ENCODE assay signal across 8 mouse cellular contexts in genomic region chr19:45007425-45008191, GRCm38 (mm10). TPM values are rescaled to one million over a fixed set of nuclear protein-coding genes. Genes with fewer than 3 reads are reported as not detected.
DNase-seq lines count a peak whose midpoint lies in the region; ATAC-seq and TF ChIP-seq lines count a peak whose summit lies in the region.

No protein-coding gene starts in this region.

- no peak for TF ChIP-seq POLR2A in cerebellum, adult 2 months (IDR thresholded peaks at IDR 0.05; ENCODE audit: borderline replicate concordance, insufficient read depth, low read length)

- no peak overlapping the region; the same call in 1 of the 2 replicates for H3K9ac ChIP-seq in intestine, embryonic 14.5 days (ENCODE audit: low read length)
- H3K9ac ChIP-seq in liver, embryonic 16.5 days (ENCODE audit: low read depth, low read length) = peak overlapping the region; percentile 91

- 46% methylated on average over 20 of the region's 20 CpGs for WGBS in cerebellum, adult 2 months
- WGBS in intestine, embryonic 14.5 days = 91% methylated on average over 20 of the region's 20 CpGs
- 72% methylated on average over 20 of the region's 20 CpGs for WGBS in liver, embryonic 16.5 days (ENCODE audit: insufficient replicate concordance)

- no peaks in the 10 kb centered on the region for H3K9me3 ChIP-seq in intestine, embryonic 14.5 days (ENCODE audit: control insufficient read depth, low read length)
- H3K9me3 ChIP-seq in liver, embryonic 16.5 days (replicated peaks; ENCODE audit: control insufficient read depth, low read length) = no peaks in the 10 kb centered on the region

- ATAC-seq in intestine, embryonic 14.5 days (replicated peaks; ENCODE audit: low FRiP score, low TSS enrichment, low read depth) = no peak
- no peak for ATAC-seq in liver, embryonic 16.5 days (ENCODE audit: low read depth)

- peak overlapping the region; percentile 88 for H3K4me3 ChIP-seq in cerebellum, adult 2 months (replicated peaks; ENCODE audit: insufficient read depth, low read depth, low read length)
- peak overlapping the region; percentile 99 for H3K4me3 ChIP-seq in intestine, embryonic 14.5 days (ENCODE audit: low read depth, low read length)
- H3K4me3 ChIP-seq in liver, embryonic 16.5 days (ENCODE audit: low read depth, low read length) = peak overlapping the region; percentile 99

- no peaks in the 10 kb centered on the region for H3K27me3 ChIP-seq in cerebellum, adult 2 months (ENCODE audit: control insufficient read depth, insufficient read depth, low read length)
- H3K27me3 ChIP-seq in intestine, embryonic 14.5 days (replicated peaks; ENCODE audit: control insufficient read depth, insufficient read depth, low read length) = no peaks in the 10 kb centered on the region
- no peaks in the 10 kb centered on the region for H3K27me3 ChIP-seq in liver, embryonic 16.5 days (ENCODE audit: control insufficient read depth, insufficient read depth, low read depth, low read length)

- peaks cover 14% of the 10 kb centered on the region for H3K4me1 ChIP-seq in cerebellum, adult 2 months (ENCODE audit: control insufficient read depth, insufficient read depth, low read length)
- peaks cover 18% of the 10 kb centered on the region for H3K4me1 ChIP-seq in intestine, embryonic 14.5 days (replicated peaks; ENCODE audit: control insufficient read depth, insufficient read depth, low read length)
- H3K4me1 ChIP-seq in liver, embryonic 16.5 days (ENCODE audit: control insufficient read depth, low read depth, low read length) = peaks cover 17% of the 10 kb centered on the region

- H3K4me2 ChIP-seq in intestine, embryonic 14.5 days (ENCODE audit: low read length) = peak overlapping the region; percentile 94
- peak overlapping the region; percentile 95 for H3K4me2 ChIP-seq in liver, embryonic 16.5 days (ENCODE audit: low read depth, low read length)

- H3K27ac ChIP-seq in cerebellum, adult 2 months (ENCODE audit: insufficient read depth, low read length) = peak overlapping the region; percentile 53; the same call in 1 of the 2 replicates
- H3K27ac ChIP-seq in intestine, embryonic 14.5 days (ENCODE audit: low read depth) = no peak overlapping the region
- H3K27ac ChIP-seq in liver, embryonic 16.5 days (ENCODE audit: low read length) = peak overlapping the region; percentile 81

- intact Hi-C loops in left cerebral cortex, postnatal 25 days (cut with DNase I) = no loop called here

- peaks cover 49% of the 10 kb centered on the region for H3K36me3 ChIP-seq in intestine, embryonic 14.5 days (ENCODE audit: control insufficient read depth, insufficient read depth, low read length)
- peaks cover 19% of the 10 kb centered on the region for H3K36me3 ChIP-seq in liver, embryonic 16.5 days (ENCODE audit: control insufficient read depth, insufficient read depth)

- TF ChIP-seq CTCF in cerebellum, adult 2 months (IDR thresholded peaks at IDR 0.05; ENCODE audit: borderline replicate concordance, insufficient read depth, low read depth, low read length) = no peak

- no peak for DNase-seq in cerebellum, adult 2 months
- DNase-seq in cerebellum, postnatal 36 days = no peak
- DNase-seq in adrenal gland, postnatal 10 days = peak; percentile 83
- DNase-seq in intestine, embryonic 14.5 days (ENCODE audit: low spot score) = no peak
- DNase-seq in left cerebral cortex, postnatal 25 days (ENCODE audit: low spot score in 2 of 2) = no peak
- DNase-seq in right cerebral cortex, postnatal 10 days (ENCODE audit: low spot score in 2 of 2) = no peak
- no peak for DNase-seq in natural killer cell, adult 2 months (ENCODE audit: low spot score in 2 of 2)

RNA-seq across cellular contexts. Expression of gene Mrpl43, which starts 1.4 kb away (rescaled TPM):
- 86.7 and 88.3 TPM in 2 replicates for polyA plus RNA-seq in cerebellum, adult 2 months (2012; rRNA removed)
- 10 to 100 TPM; 50.0 to 58.3 TPM for total RNA-seq in adrenal gland, postnatal 10 days (2021)
- polyA plus RNA-seq in intestine, embryonic 14.5 days (2014; fragmentation: Nextera tagmentation; extraction: Ambion mirVana) = 65.4 and 70.3 TPM in 2 replicates
- 27.0 and 29.0 TPM in 2 replicates for polyA plus RNA-seq in liver, embryonic 16.5 days (2015; fragmentation: Nextera tagmentation; extraction: Ambion mirVana)
- total RNA-seq in left cerebral cortex, postnatal 25 days (2021) = 10 to 100 TPM; 40.2 to 44.2 TPM

RNA-seq across cellular contexts. Expression of gene Twnk, which starts 2.1 kb away (rescaled TPM):
- polyA plus RNA-seq in cerebellum, adult 2 months (2012; rRNA removed) = 11.2 and 11.7 TPM in 2 replicates
- total RNA-seq in adrenal gland, postnatal 10 days (2021) = 10 to 100 TPM; 26.2 to 29.5 TPM
- 16.7 and 18.4 TPM in 2 replicates for polyA plus RNA-seq in intestine, embryonic 14.5 days (2014; fragmentation: Nextera tagmentation; extraction: Ambion mirVana)
- polyA plus RNA-seq in liver, embryonic 16.5 days (2015; fragmentation: Nextera tagmentation; extraction: Ambion mirVana) = 12.0 and 13.4 TPM in 2 replicates
- total RNA-seq in left cerebral cortex, postnatal 25 days (2021) = 10 to 100 TPM; 14.0 to 15.7 TPM

RNA-seq across cellular contexts. Expression of gene Lzts2, which starts 6.6 kb away (rescaled TPM):
- 54.1 and 56.3 TPM in 2 replicates for polyA plus RNA-seq in cerebellum, adult 2 months (2012; rRNA removed)
- 10 to 100 TPM; 63.1 to 77.8 TPM for total RNA-seq in adrenal gland, postnatal 10 days (2021)
- 50.6 and 52.1 TPM in 2 replicates for polyA plus RNA-seq in intestine, embryonic 14.5 days (2014; fragmentation: Nextera tagmentation; extraction: Ambion mirVana)
- 4.6 and 4.7 TPM in 2 replicates for polyA plus RNA-seq in liver, embryonic 16.5 days (2015; fragmentation: Nextera tagmentation; extraction: Ambion mirVana)
- 10 to 100 TPM; 30.8 to 32.2 TPM for total RNA-seq in left cerebral cortex, postnatal 25 days (2021)

RNA-seq across cellular contexts. Expression of gene Sema4g, which starts 18.7 kb away (rescaled TPM):
- 90.3 and 101 TPM in 2 replicates for polyA plus RNA-seq in cerebellum, adult 2 months (2012; rRNA removed)
- 10 to 100 TPM; 18.3 to 26.3 TPM for total RNA-seq in adrenal gland, postnatal 10 days (2021)
- 14.5 and 16.3 TPM in 2 replicates for polyA plus RNA-seq in intestine, embryonic 14.5 days (2014; fragmentation: Nextera tagmentation; extraction: Ambion mirVana)
- 5.4 and 8.0 TPM in 2 replicates for polyA plus RNA-seq in liver, embryonic 16.5 days (2015; fragmentation: Nextera tagmentation; extraction: Ambion mirVana)
- 10 to 100 TPM; 19.7 to 21.6 TPM for total RNA-seq in left cerebral cortex, postnatal 25 days (2021)

RNA-seq across cellular contexts. Expression of gene Pdzd7, which starts 37.9 kb away (rescaled TPM):
- 7.6 and 9.1 TPM in 2 replicates for polyA plus RNA-seq in cerebellum, adult 2 months (2012; rRNA removed)
- under 1 TPM; 0.21 to 0.48 TPM for total RNA-seq in adrenal gland, postnatal 10 days (2021)
- 0.42 and 0.55 TPM in 2 replicates for polyA plus RNA-seq in intestine, embryonic 14.5 days (2014; fragmentation: Nextera tagmentation; extraction: Ambion mirVana)
- polyA plus RNA-seq in liver, embryonic 16.5 days (2015; fragmentation: Nextera tagmentation; extraction: Ambion mirVana) = not detected in 2 replicates
- 1 to 10 TPM; 4.2 to 4.6 TPM for total RNA-seq in left cerebral cortex, postnatal 25 days (2021)
